Mouse (Mus musculus) embryonic facial prominence, embryonic 13.5 days (tissue): ENCODE measurements around the gene Wnt3. TPM values are rescaled to one million over a fixed set of nuclear protein-coding genes. Genes with fewer than 3 reads are reported as not detected.

Experiments
- ATAC-seq: fragments of 200-750 bp; cut with Nextera tagmentation; 2 replicates; pipeline ENCODE4 v1.8.0; 2017; ENCODE audit warnings: low read depth; ENCODE audit not compliant: insufficient number of reproducible peaks, insufficient read depth, low FRiP score, low TSS enrichment
- H3K27ac ChIP-seq: fragments of 300-500 bp; sonication (generic); 2 replicates; pipeline ENCODE4 v1.5.1; 2015; ENCODE audit warnings: moderate library complexity, mild to moderate bottlenecking, inconsistent platforms
- H3K27me3 ChIP-seq: fragments of 300-500 bp; sonication (generic); 2 replicates; pipeline ENCODE4 v1.6.1; 2015; ENCODE audit warnings: mild to moderate bottlenecking, inconsistent platforms
- H3K36me3 ChIP-seq: fragments of 300-500 bp; sonication (generic); 2 replicates; pipeline ENCODE4 v1.6.1; 2015; ENCODE audit warnings: mild to moderate bottlenecking, inconsistent platforms
- H3K4me1 ChIP-seq: fragments of 300-500 bp; sonication (generic); 2 replicates; pipeline ENCODE4 v1.6.1; 2015; ENCODE audit warnings: inconsistent platforms
- H3K4me2 ChIP-seq: fragments of 300-500 bp; sonication (generic); 2 replicates; pipeline ENCODE4 v1.6.1; 2015; ENCODE audit warnings: moderate library complexity, mild to moderate bottlenecking, inconsistent platforms
- H3K4me3 ChIP-seq: fragments of 300-500 bp; sonication (generic); 2 replicates; pipeline ENCODE4 v1.5.1; 2015; ENCODE audit warnings: mild to moderate bottlenecking, inconsistent platforms
- H3K9ac ChIP-seq: fragments of 300-500 bp; sonication (generic); 2 replicates; pipeline ENCODE4 v1.6.1; 2015; ENCODE audit warnings: mild to moderate bottlenecking, inconsistent platforms
- H3K9me3 ChIP-seq: fragments of 300-500 bp; sonication (generic); 2 replicates; pipeline ENCODE4 v1.6.1; 2016; ENCODE audit warnings: inconsistent platforms
- WGBS: fragments of 180-500 bp; shearing (Covaris S2); methylation state at CpG from one replicate; pipeline ENCODE4 v1.1.7; 2015; ENCODE audit warnings: mixed read lengths; 5-methylcytosine and 5-hydroxymethylcytosine counted together
- polyA plus RNA-seq: library from polyadenylated mRNA; unstranded; fragments of >200 nt; fragmentation: Nextera tagmentation; extraction: Ambion mirVana; gene quantifications from 2 replicates; pipeline ENCODE4 v1.2.1, GENCODE M21; 2015

The Wnt3 gene
- polyA plus RNA-seq, 1 experiment from 2014 or later: 11.7 TPM

GRCm38 (mm10) chr11:103815986-103816385 lies 42.0 kb downstream of the Wnt3 start:
- Histone ChIP-seq H3K9ac (no peak overlapping the region), H3K9me3 (no peaks in the 10 kb centered on the region), H3K27me3 (peaks cover 48% of the 10 kb centered on the region), H3K27ac (no peak overlapping the region), H3K36me3 (peaks cover 5% of the 10 kb centered on the region), H3K4me1 (no peaks in the 10 kb centered on the region), H3K4me2 (no peak overlapping the region), H3K4me3 (no peak overlapping the region)
- ATAC-seq: no peak
- WGBS: 68% methylated on average over 13 of the region's 13 CpGs

DNA sequence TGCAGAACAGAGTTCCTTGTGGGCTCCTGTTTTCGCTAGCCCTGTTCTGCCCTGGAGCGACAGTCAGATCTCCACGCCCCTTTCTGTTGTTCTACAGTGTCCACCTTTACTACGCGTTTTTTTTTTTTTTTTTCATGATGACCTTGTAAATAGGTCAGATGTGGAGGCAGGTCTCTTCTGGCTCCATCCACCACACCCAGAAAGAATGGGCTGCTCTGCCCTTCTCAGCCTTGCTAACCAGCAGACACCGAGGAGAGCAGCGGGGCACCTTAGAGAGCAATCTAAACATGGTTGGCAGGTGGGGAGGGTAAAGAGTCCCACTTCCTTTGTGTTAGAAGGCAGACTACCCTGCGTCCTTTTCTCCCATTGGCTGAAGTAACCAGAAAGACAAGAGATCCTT lies 42.8 kb downstream of the Wnt3 start:
- Histone ChIP-seq H3K9me3 (no peaks in the 10 kb centered on the region), H3K36me3 (peaks cover 11% of the 10 kb centered on the region), H3K9ac (no peak overlapping the region)

DNA sequence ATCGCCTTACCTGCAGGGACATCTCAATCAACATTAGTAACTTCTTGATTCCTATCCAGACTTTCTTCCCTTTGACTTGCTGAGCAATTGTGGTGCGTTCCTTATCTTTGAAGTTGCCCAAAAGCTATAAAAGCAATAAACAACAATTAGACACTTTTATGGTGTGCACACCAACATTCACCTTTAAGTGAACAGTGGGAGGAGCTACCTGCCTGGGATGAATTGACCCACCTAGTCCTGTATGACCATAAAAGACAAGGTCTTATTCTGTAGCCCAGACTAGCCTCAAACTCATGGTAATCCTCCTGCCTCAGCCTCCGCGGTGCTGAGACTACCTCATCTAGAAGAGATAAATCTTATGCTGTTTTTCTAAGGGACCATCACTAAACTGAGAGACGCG lies 53.3 kb downstream of the Wnt3 start:
- no peak overlapping the region for H3K27ac ChIP-seq
- 94% methylated on average over 6 of the region's 6 CpGs for WGBS

More for the DNA sequence above, 42.8 kb downstream of the Wnt3 start:
- 86% methylated on average over 8 of the region's 8 CpGs for WGBS
- no peak for ATAC-seq
- Histone ChIP-seq H3K4me2 (no peak overlapping the region), H3K27me3 (peaks cover 41% of the 10 kb centered on the region), H3K4me3 (no peak overlapping the region), H3K4me1 (no peaks in the 10 kb centered on the region), H3K27ac (no peak overlapping the region)

GRCm38 (mm10) chr11:103828866-103829265 lies 54.9 kb downstream of the Wnt3 start:
- H3K4me2 ChIP-seq: no peak overlapping the region
- H3K27ac ChIP-seq: no peak overlapping the region
- H3K27me3 ChIP-seq: no peaks in the 10 kb centered on the region
- H3K9me3 ChIP-seq: no peaks in the 10 kb centered on the region
- peaks cover 23% of the 10 kb centered on the region for H3K36me3 ChIP-seq
- H3K4me1 ChIP-seq: peaks cover 5% of the 10 kb centered on the region; the same call in 1 of the 2 replicates
- WGBS: 82% methylated on average over 7 of the region's 7 CpGs
- ATAC-seq: 0 out of 2 replicates have a peak, but pooled peaks have one; percentile 48
- H3K4me3 ChIP-seq: no peak overlapping the region
- no peak overlapping the region for H3K9ac ChIP-seq

More for the DNA sequence above, 53.3 kb downstream of the Wnt3 start:
- Histone ChIP-seq H3K27me3 (no peaks in the 10 kb centered on the region), H3K4me3 (no peak overlapping the region), H3K9me3 (no peaks in the 10 kb centered on the region), H3K36me3 (peaks cover 38% of the 10 kb centered on the region), H3K4me1 (peaks cover 5% of the 10 kb centered on the region; the same call in 1 of the 2 replicates), H3K4me2 (no peak overlapping the region), H3K9ac (no peak overlapping the region)
- no peak for ATAC-seq

- H3K27ac ChIP-seq: no peak overlapping the region
- H3K27me3 ChIP-seq: no peaks in the 10 kb centered on the region
- H3K36me3 ChIP-seq: peaks cover 15% of the 10 kb centered on the region
- WGBS: 69% methylated on average over 4 of the region's 4 CpGs
- peaks cover 5% of the 10 kb centered on the region; the same call in 1 of the 2 replicates for H3K4me1 ChIP-seq
- no peak overlapping the region for H3K9ac ChIP-seq
- ATAC-seq: no peak
- no peak overlapping the region for H3K4me3 ChIP-seq
- H3K9me3 ChIP-seq: no peaks in the 10 kb centered on the region
- no peak overlapping the region for H3K4me2 ChIP-seq
Observed at GRCm38 (mm10) chr11:103829956-103830355, 56.0 kb downstream of the Wnt3 start.

DNA sequence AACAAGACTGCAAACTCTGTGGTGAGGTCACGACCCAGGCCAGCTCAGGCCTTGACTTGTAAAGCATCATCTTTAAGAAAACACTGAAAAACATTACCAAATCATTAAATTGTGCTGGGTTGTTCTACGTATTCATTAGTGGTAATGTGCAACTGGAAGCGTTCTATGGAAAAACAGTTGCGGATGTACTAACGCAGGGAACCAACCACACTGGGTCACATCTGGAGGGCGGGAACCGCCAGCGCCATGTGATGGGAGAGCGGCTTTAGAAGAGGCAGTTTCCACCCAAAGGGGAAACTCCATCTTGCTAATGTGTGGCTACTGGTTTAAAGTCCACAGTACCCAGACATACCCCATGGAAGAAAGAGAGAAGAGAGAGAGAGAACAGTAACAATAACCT lies 56.5 kb downstream of the Wnt3 start:
- Histone ChIP-seq H3K9ac (no peak overlapping the region), H3K9me3 (no peaks in the 10 kb centered on the region), H3K27me3 (no peaks in the 10 kb centered on the region), H3K36me3 (peaks cover 15% of the 10 kb centered on the region), H3K27ac (no peak overlapping the region), H3K4me3 (no peak overlapping the region), H3K4me2 (no peak overlapping the region), H3K4me1 (peaks cover 5% of the 10 kb centered on the region; the same call in 1 of the 2 replicates)
- ATAC-seq: no peak
- 87% methylated on average over 9 of the region's 9 CpGs for WGBS

DNA sequence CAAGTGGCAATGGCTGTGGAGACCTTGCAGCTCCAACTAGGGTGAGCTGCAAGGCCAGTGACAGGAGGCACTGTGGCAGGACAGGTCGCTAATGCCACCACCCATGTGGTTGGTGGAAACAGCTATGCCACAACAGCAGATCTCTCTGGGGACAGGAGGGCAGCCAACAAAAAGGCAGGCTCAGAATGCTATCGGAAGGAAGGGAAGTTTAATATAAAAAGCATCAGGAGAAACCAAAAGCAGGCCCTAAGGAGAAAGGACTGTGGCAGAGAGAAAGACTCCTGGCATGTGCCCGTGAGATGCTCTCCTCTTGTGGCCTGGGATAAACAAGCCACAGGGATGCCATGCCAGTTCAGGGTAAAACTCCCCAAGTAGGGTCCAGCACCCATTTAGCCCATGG lies 57.8 kb downstream of the Wnt3 start:
- ATAC-seq: no peak
- no peaks in the 10 kb centered on the region for H3K9me3 ChIP-seq
- 85% methylated on average over 3 of the region's 3 CpGs for WGBS
- H3K4me2 ChIP-seq: no peak overlapping the region
- no peak overlapping the region for H3K27ac ChIP-seq
- H3K27me3 ChIP-seq: no peaks in the 10 kb centered on the region
- H3K9ac ChIP-seq: no peak overlapping the region
- 0 out of 2 replicates have a peak, but pooled peaks cover 2% of the 10 kb centered on the region for H3K4me1 ChIP-seq
- peaks cover 8% of the 10 kb centered on the region for H3K36me3 ChIP-seq
- no peak overlapping the region for H3K4me3 ChIP-seq

GRCm38 (mm10) chr11:103832331-103832730 lies 58.4 kb downstream of the Wnt3 start:
- Histone ChIP-seq H3K4me3 (no peak overlapping the region), H3K36me3 (peaks cover 3% of the 10 kb centered on the region; the same call in 1 of the 2 replicates), H3K9me3 (no peaks in the 10 kb centered on the region), H3K27ac (no peak overlapping the region), H3K27me3 (no peaks in the 10 kb centered on the region), H3K4me1 (0 out of 2 replicates have a peak, but pooled peaks cover 2% of the 10 kb centered on the region), H3K9ac (no peak overlapping the region), H3K4me2 (no peak overlapping the region)
- no peak for ATAC-seq
- WGBS: 89% methylated on average over 4 of the region's 4 CpGs

DNA sequence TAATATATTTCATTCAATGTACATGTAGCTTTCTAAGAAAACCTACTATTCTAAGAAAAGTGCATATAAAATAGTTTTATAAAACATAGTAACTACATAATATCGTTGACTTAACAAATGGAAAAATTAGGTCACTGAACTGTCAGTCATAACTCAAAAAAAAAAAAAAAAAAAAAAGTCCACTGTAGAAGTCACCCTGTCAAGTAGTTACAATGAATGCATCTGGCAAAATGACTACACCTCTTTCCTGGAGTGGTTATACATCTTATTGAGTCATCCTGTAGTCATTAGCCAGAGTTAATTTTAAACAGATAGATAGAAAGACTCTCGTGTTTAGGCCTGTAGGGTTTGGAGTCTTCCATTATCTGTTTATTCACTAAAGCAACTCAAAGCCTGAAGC lies 65.0 kb downstream of the Wnt3 start:
- Histone ChIP-seq H3K4me2 (no peak overlapping the region), H3K27ac (no peak overlapping the region), H3K27me3 (no peaks in the 10 kb centered on the region; the same call in 1 of the 2 replicates), H3K9me3 (no peaks in the 10 kb centered on the region), H3K4me1 (peaks cover 14% of the 10 kb centered on the region), H3K4me3 (no peak overlapping the region), H3K36me3 (no peaks in the 10 kb centered on the region), H3K9ac (no peak overlapping the region)
- ATAC-seq: no peak
- 65% methylated on average over 2 of the region's 2 CpGs for WGBS

- WGBS: 14% methylated on average over 11 of the region's 11 CpGs
- H3K9ac ChIP-seq: no peak overlapping the region
- peaks cover 14% of the 10 kb centered on the region for H3K4me1 ChIP-seq
- H3K27me3 ChIP-seq: no peaks in the 10 kb centered on the region; the same call in 1 of the 2 replicates
- H3K36me3 ChIP-seq: no peaks in the 10 kb centered on the region
- H3K27ac ChIP-seq: no peak overlapping the region
- no peak for ATAC-seq
- H3K4me3 ChIP-seq: no peak overlapping the region
- H3K9me3 ChIP-seq: no peaks in the 10 kb centered on the region
- peak overlapping the region; percentile 7; the same call in 1 of the 2 replicates for H3K4me2 ChIP-seq
Observed at GRCm38 (mm10) chr11:103840834-103841233, 66.9 kb downstream of the Wnt3 start.

GRCm38 (mm10) chr11:103848287-103848686 lies 74.3 kb downstream of the Wnt3 start:
- WGBS: 89% methylated on average over 11 of the region's 11 CpGs

DNA sequence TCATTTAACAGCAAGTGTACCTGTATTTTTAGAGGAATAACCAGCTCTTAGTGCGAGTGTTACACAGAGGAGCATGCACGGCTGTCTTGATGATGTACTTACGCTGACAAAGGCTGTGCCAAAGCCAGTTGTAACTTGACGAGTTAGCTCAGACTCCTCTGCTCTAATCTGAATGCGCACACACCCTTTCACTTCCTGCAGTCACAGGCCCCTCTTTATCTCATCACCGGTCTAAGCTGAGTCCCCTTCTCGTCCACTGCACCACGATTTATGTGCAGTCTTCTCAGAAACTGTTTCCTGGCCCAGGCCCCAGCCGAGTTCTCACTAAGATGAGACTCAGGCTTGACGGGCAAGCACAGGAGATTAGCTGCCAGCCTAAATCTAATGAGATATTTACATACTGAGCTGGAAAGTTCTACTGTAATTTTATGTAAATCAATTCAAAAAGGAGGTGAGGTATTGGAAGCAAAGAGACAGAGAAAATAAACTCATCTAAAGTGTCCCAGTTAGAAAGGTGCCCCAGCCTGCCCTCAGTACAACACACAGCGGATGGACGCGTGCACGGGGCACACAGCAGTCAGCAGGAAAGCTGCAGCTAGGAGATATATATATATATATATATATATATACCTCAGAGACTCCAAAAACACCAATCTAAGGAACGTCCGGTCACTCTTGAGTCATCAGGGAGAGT lies 78.8 kb downstream of the Wnt3 start:
- no peak overlapping the region for H3K4me3 ChIP-seq
- H3K36me3 ChIP-seq: peaks cover 24% of the 10 kb centered on the region
- no peaks in the 10 kb centered on the region for H3K27me3 ChIP-seq
- H3K4me1 ChIP-seq: peaks cover 5% of the 10 kb centered on the region; the same call in 1 of the 2 replicates
- 65% methylated on average over 16 of the region's 16 CpGs for WGBS
- H3K9me3 ChIP-seq: no peaks in the 10 kb centered on the region
- no peak overlapping the region for H3K27ac ChIP-seq
- ATAC-seq: no peak
- 0 out of 2 replicates have a peak overlapping the region, but pooled peaks have one; percentile 11 for H3K9ac ChIP-seq
- no peak overlapping the region for H3K4me2 ChIP-seq

More at GRCm38 (mm10) chr11:103848287-103848686, 74.3 kb downstream of the Wnt3 start:
- H3K4me3 ChIP-seq: no peak overlapping the region
- no peaks in the 10 kb centered on the region for H3K9me3 ChIP-seq
- H3K27ac ChIP-seq: no peak overlapping the region
- peaks cover 20% of the 10 kb centered on the region; the same call in 1 of the 2 replicates for H3K36me3 ChIP-seq
- H3K27me3 ChIP-seq: no peaks in the 10 kb centered on the region
- no peak for ATAC-seq
- H3K9ac ChIP-seq: no peak overlapping the region
- 0 out of 2 replicates have a peak, but pooled peaks cover under 1% of the 10 kb centered on the region for H3K4me1 ChIP-seq
- H3K4me2 ChIP-seq: no peak overlapping the region
